Mouse (Mus musculus) left cerebral cortex, adult 9 months (tissue): ENCODE measurements around the gene Dtymk.
"Not testable (repeated sequence)": the region's sequence is repeated elsewhere in the genome, so short reads cannot be mapped to it uniquely, and the experiment has no call there.

ENCODE experiments used
- DNase-seq, 2 experiments: peaks; one replicate each; pipeline ENCODE4 v3.0.0; 2022; ENCODE audit warnings: low spot score in 2 of 2

Dtymk gene

GRCm38 (mm10) chr1:93801741-93802238 lies at the start of gene Dtymk:
Dtymk (minus strand) TSS chr1:93801934.
- DNase-seq = peak; percentile 89 to 94

DNA sequence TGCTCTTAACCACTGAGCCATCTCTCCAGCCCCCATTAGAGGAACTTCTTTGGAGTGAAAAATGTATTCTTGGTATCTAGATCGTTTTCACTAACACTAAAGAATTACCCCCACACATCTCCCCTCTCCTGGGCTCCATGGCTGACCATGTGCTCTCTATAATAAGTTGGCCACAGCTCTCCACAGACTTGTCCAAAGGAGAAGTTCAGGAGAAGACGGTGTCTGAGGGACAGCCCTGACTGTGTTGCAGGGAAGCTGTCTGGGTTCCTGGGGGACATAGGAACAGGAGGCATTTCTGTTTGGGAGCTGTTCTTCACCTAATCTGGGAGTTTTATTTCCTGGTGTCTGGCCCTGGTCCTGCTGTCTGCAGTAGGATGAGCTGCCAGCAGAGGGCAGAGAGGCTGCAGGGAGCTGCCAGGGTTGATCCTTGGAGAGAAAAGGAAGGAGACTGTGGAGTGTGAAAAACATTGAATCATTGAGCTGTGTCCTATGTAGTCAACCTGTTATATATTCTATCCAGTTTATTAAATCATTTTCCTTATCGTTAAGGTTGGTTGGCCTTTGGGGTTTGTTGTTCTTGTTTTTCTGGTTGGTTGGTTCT lies 44.1 kb upstream of the Dtymk start:
- DNase-seq = not testable (repeated sequence)

GRCm38 (mm10) chr1:93838569-93838968 lies 36.8 kb upstream of the Dtymk start:
- not testable (repeated sequence) for DNase-seq

GRCm38 (mm10) chr1:93837335-93837734 lies 35.6 kb upstream of the Dtymk start:
- no peak for DNase-seq

- no peak for DNase-seq
These were observed 34.8 kb upstream of the Dtymk start for GRCm38 (mm10) chr1:93836532-93836913.

DNA sequence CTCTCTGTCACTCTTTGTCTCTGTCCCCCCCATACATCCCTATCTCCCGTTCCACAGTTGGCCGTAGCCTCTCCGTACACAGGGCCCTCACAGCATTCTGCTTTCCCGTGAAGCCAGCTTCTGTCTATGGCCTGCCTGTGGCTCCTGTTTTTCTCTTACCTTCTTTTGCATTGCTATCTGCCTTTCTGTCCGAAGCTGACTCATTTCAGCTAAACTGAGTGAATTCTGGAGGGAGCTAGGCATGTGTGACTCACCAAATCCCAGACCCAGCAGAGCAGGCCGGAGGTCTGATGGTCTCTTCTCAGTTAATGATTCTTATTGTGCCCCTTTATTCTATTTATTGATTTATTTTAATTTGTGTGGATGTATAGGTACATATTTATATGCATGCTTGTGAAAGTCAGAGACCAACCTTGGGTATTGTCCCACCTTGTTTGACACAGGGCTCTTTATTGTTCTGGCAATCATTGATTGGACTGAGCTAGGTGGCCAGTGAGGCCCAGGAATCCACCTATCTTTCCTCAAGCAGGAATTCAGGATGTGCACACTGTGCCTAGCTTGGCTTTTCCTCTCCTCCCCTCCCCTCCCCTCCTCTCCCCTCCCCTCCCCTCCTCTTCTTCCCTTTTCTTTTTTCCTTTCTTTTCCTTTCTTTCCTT lies 34.3 kb upstream of the Dtymk start:
- peak in 1 of 2 experiments; percentile 5 for DNase-seq

- no peak for DNase-seq
These were observed 33.5 kb upstream of the Dtymk start for GRCm38 (mm10) chr1:93835211-93835610.

DNA sequence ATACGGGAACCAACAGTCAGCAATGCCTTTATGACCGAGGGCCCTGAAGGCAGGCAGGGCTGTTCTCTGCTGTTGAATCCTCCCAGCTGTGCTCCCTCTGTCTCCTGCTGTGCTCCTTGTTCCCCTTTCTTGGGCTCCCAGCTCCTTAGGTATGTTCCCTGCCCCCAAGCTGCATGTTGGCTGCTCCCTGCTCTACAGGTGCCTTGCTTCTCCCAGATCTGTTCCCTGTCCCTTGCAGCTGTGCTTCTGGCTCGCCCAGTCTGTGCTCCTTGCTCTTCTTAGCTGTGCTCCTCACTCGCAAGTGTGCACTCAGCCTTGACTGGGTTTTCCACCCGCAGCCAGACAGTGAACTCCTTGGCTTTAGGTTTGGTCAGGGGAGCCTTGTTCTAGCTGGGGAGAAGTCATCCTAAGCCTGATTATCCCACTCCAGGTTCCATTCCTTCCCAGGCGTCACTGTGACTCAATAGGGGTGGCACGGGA lies 33.0 kb upstream of the Dtymk start:
- no peak for DNase-seq

DNA sequence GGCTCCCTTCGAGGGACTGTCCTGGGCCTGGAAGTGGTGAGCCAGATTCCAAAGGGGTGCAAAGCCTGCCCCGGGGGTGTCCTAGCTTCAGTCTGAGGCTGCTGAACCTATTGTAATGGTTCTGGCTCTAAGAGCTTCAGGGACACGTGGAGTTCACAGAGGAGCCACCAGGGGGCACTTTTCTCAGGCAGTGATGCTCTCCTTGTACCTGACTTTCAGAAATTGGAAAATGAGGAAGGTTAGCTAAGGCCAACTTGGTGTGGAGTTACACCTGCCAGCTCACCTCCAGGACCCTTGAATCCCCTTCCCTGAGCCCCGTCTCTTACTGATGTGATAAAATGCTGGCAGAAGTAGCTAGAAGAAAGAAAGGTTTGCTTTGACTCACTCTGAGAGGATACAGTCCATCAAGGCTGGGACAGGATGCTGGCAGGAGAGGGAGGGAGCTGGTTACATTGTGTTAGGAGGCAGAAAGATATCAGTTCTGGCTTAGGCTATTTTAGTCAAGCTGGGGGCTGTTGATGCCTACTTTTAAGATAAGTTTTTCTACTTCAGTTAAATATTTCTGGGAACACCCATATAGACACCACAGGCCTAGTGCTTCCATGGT lies 31.1 kb upstream of the Dtymk start:
- DNase-seq = not testable (repeated sequence)

DNA sequence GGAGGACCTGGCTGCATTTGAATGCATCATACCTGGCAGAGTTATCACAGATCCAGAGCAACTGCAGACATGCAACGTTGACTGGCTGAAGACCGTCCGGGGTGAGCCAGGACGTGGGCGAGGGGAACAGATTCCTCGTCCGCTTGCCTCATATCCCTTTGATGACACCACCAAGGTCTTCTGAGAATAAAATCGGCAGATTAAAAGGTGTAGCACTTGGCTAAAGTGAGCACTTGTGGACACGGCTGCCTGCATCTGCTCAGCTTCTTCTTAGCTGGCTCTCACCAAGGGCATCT lies 24.8 kb upstream of the Dtymk start:
- no peak for DNase-seq

DNA sequence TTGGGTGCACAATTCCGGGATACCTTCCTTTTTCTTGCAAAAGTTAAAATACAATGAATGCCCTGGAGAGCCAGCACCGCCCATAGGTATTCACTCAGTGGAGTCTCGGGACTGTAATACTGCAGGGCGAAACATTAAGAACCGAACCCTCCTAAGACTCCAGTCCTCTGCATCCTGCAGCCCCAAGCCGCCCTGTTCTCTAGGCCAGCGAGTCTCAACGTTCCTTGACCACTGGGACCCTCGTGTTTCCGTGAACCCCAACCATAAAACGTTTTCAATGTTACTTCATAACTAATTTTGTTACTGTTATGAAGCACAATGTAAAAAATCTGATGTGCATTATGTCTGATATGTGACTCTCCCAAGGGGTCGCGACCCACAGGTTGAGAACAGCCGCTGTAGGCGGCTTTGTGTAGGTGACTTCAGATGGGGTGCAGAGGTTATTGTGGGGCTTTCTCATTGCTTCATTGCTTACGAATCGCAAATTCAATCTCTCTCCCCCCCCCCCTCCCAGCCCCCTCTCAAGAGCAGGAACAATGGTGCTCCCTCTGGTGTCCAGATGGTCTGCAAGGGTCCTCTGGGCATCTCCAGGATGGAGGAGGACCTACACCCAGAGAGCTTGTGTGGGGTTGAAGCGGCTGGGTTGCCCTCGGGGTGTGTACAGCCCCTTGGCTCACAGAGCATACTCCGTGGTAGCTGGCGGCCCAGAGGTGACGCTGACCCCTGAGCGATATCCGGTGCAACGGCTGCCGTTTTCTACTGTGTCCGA lies 24.2 kb upstream of the Dtymk start:
- no peak for DNase-seq

DNA sequence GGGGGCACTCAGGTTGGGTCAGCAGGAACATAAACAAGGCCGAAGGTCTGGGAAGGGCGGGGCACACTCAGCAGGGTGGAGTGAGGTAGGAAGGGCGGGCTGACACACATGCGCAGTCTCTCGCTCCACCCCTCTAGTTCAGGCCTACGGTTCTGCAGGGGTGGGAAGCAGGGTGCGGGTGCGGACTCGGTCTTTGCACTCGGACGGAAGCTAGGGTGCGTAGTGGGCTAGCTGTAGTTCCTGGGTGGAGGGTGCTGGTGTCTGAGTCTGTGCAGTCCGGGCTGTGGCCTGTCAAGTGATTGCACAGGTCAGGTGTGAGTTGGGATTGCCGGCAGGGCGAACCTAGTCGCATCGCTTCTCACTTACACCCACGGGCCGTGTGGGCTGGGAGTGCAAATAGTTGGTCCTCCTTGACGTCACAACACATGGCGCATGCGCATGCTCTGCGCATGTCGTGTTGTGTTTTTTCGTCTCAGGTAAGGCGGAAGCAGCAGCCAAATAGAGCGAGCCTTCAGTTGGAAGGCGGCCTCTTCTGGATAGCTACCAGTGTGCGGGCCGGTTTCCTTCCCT lies 23.5 kb upstream of the Dtymk start:
- DNase-seq = peak; percentile 93 to 97

DNA sequence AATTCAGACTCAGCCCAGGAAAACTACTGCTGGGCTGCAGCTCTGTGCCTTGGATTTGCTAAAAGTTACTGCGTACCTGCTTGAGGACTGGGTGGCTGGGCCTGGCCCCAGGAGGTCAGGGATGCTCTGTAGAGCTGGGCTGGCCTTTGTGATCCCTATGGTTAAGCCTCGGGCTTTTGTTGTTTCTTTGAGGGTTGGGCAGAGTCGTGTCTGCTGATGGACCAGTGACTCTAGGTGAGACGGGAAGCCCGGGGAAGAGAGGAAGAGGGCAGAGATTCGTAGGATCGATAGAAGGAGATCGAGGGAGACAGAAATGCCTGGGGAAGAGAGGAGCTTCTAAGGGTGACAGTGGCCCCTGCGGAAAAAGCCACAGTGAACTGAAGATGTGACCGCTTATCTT lies 22.9 kb upstream of the Dtymk start, which contains the start of gene D2hgdh:
TSS of gene D2hgdh (plus strand) at position 301 of the 400 bp plus-strand sequence.
- no peak for DNase-seq

- DNase-seq = no peak
These were observed 22.2 kb upstream of the Dtymk start for GRCm38 (mm10) chr1:93823796-93824495.

GRCm38 (mm10) chr1:93818722-93819121 lies 17.0 kb upstream of the Dtymk start:
- DNase-seq = no peak

DNA sequence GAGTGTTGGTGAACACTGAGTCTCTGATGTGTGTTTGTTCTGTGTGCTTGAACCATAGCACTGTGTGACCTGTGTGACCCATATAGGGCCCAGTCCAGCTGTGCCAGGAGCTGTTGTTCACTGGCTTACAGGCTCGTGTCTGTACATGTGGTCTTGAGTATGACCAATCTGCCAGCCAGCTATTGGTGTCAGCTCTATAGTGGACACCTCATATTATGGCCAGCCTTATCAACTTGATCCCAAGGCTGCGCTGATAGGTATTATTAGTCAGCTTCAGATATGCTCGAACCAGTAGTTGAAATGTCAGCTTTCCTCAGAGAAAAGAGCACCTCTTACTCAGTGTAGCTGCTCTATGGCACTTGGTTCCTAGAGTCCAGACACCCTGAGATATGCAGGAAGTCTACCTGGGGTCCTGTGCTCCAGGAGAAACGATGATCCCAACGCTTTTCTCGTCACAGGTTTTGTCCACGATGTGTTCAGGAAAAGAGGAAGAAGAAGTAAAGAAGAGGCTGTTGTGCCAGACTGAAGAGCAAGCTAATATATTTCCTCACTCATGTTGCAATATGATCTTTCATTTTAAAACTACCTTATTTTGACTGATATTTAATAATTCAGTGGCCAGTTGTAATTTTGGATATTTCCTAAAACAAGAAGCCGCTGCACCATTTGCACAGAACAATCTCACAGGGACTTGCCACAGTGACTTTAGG lies 16.2 kb upstream of the Dtymk start:
- DNase-seq = no peak

DNA sequence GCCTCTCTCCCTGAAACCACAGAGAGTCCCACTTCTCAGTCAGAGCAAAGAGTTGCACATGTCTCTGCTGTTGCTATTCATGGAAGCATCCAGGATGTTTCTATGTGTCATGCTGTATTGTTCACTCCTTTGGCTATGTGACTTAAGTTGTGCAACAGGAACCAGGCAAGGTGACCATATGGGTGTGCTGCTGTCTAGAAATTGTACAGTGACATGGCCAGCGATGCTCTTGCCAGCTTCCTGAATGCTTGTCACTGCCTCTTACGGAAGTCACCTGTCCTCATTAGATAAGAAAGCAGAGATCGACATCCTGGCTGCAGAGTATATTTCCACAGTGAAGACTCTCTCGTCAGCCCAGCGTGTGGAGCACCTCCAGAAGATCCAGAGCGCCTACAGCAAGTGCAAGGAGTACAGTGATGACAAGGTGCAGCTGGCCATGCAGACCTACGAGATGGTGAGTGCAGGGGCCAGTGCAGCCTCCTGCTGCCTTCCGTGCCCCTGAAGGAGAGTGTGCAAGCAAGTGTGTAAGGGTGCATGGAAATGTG lies 9.8 kb upstream of the Dtymk start:
- no peak for DNase-seq

DNA sequence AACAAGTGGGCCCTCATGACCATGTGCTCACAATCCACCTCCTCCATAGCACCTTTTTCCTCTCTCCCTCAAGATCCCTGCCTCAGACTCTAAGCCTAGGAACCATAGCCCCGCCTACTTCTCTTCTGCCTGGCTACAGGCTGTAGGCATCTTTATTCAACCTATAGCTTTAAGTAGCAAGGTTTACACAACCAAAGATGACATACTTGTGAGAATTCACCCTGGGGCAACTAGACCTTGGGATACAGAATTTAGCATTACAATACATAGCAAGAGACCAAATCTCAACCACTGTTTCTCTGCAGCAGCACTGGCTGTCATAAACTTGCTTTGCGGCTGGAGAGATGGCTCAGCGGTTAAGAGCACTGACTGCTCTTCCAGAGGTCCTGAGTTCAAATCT lies 8.3 kb upstream of the Dtymk start:
- no peak for DNase-seq

GRCm38 (mm10) chr1:93808871-93809270 lies 7.1 kb upstream of the Dtymk start:
- DNase-seq = no peak

DNA sequence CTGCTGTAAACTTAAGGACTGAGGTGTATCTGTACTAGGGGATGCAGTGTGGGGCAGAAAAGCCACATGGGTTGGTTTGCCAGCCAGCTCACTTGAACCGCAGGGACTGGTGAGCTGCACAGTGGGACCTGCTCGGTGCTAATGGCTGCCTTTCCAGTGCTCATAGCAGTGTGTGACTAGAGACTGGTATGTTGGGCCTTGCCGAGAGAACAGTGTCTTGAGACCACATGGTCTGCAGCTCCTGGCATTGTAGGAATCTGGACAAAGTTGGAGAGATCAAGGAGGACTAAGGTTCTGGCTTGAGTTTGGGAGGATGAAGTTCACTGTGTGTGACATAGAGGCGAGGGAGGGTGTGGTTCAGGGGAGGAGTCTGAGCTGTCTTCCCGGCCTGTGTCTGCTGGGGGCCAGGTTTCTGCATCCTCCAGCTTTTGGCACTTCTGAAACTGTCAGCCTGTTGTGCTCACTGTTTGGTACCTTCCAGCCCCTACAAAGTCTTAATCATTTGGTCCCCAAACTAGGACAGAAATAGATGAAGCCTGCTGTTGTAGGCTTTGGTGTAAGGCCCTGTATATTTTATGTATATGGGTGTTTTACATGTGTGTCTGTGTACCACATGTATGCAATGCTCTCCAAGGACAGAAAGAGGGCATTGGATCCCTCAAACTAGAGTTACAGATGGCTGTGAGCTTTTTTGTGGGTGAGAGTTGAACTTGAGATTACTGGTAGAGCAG lies 3.7 kb upstream of the Dtymk start:
- DNase-seq = no peak
